8 mouse cellular contexts compared by ENCODE assay signal in the genomic region with DNA sequence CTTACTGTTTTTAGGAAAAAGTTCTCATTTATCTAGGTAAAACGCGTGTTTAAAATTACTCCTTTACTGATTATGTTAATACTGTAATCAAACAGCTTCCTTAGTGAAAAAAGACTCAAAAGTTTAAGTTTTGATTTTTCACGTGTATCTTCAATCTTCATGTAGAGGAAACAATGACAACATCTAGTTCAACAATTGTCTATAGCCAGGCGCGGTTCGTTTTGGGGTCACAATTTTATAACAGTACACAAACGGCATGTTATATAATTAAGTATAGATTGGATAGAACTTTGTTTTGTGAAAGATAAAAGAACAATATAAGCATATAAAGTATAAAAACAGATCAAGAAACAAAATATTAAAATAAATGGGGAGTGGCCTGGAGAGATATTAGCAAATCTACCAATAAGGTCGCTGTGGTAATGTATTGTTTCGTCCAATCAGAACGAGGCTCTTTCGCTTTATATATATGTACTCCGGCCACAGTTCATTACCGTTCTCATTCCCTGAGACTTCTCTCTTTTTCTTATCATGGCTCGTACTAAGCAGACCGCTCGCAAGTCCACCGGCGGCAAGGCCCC. TPM values are rescaled to one million over a fixed set of nuclear protein-coding genes. Genes with fewer than 3 reads are reported as not detected.
A peak's percentile ranks its signal among the peaks of the same experiment; 100 is the strongest.
DNase-seq lines count a peak whose midpoint lies in the region; ATAC-seq and TF ChIP-seq lines count a peak whose summit lies in the region.

A gene (plus strand): TSS at position 493 of the 581 bp plus-strand sequence.

- WGBS in heart, embryonic 10.5 days: under 1% methylated on average over 18 of the region's 18 CpGs
- under 1% methylated on average over 18 of the region's 18 CpGs for WGBS in lung, embryonic 16.5 days
- under 1% methylated on average over 18 of the region's 18 CpGs for WGBS in olfactory bulb, adult 2 months

- H3K36me3 ChIP-seq in heart, embryonic 10.5 days: no peaks in the 10 kb centered on the region
- H3K36me3 ChIP-seq in lung, embryonic 16.5 days (ENCODE audit: control insufficient read depth, insufficient read depth, low read length): no peaks in the 10 kb centered on the region

- H3K4me3 ChIP-seq in heart, embryonic 10.5 days: peak within 1 kb of the TSS; percentile 59
- H3K4me3 ChIP-seq in lung, embryonic 16.5 days (ENCODE audit: low read length): peak within 1 kb of the TSS; percentile 58
- peak within 1 kb of the TSS; percentile 67 for H3K4me3 ChIP-seq in olfactory bulb, adult 2 months (ENCODE audit: insufficient read depth, low read depth, low read length)

- TF ChIP-seq POLR2A in olfactory bulb, adult 2 months (IDR thresholded peaks at IDR 0.05; ENCODE audit: insufficient read depth, low read depth, low read length): no peak

- no peaks in the 10 kb centered on the region for H3K9me3 ChIP-seq in heart, embryonic 10.5 days
- H3K9me3 ChIP-seq in lung, embryonic 16.5 days (ENCODE audit: control insufficient read depth, low read length): no peaks in the 10 kb centered on the region

- peak; percentile 70 to 72 for DNase-seq in right cerebral cortex, adult 2 months (ENCODE audit: low spot score in 2 of 2)
- DNase-seq in right cerebral cortex, postnatal 4 days: no peak
- DNase-seq in embryo, embryonic 10.5 days (ENCODE audit: low spot score): peak; percentile 94
- no peak for DNase-seq in heart, embryonic 10.5 days (ENCODE audit: low spot score)
- peak; percentile 70 to 71 for DNase-seq in layer of hippocampus, adult 8-10 months (ENCODE audit: low spot score in 2 of 2)
- DNase-seq in ovary, postnatal 36 days (ENCODE audit: low spot score): no peak

- peak within 1 kb of the TSS; percentile 90 for H3K27ac ChIP-seq in heart, embryonic 10.5 days
- H3K27ac ChIP-seq in lung, embryonic 16.5 days (ENCODE audit: low read length): peak within 1 kb of the TSS; percentile 91
- H3K27ac ChIP-seq in olfactory bulb, adult 2 months (ENCODE audit: insufficient read depth, low read depth, low read length): peak within 1 kb of the TSS; percentile 82

- peaks cover 5% of the 10 kb centered on the region; the same call in 1 of the 2 replicates for H3K4me1 ChIP-seq in heart, embryonic 10.5 days
- peaks cover 6% of the 10 kb centered on the region; the same call in 1 of the 2 replicates for H3K4me1 ChIP-seq in lung, embryonic 16.5 days (replicated peaks; ENCODE audit: control insufficient read depth, insufficient read depth, low read length)
- peaks cover 6% of the 10 kb centered on the region for H3K4me1 ChIP-seq in olfactory bulb, adult 2 months (ENCODE audit: control insufficient read depth, insufficient read depth, low read length)

- ATAC-seq in lung, embryonic 16.5 days (ENCODE audit: low read depth): peak; percentile 55

- H3K27me3 ChIP-seq in heart, embryonic 10.5 days (ENCODE audit: insufficient read depth, poor library complexity, severe bottlenecking): no peaks in the 10 kb centered on the region
- H3K27me3 ChIP-seq in lung, embryonic 16.5 days (ENCODE audit: control insufficient read depth, insufficient read depth, low read depth, low read length): no peaks in the 10 kb centered on the region

- H3K9ac ChIP-seq in lung, embryonic 16.5 days (ENCODE audit: low read length): peak within 1 kb of the TSS; percentile 75

- peak within 1 kb of the TSS; percentile 72 for H3K4me2 ChIP-seq in lung, embryonic 16.5 days (ENCODE audit: low read depth, low read length)

- no peak for TF ChIP-seq CTCF in olfactory bulb, adult 2 months (IDR thresholded peaks at IDR 0.05; ENCODE audit: insufficient read depth, low read depth, low read length)

RNA-seq across cellular contexts. Expression of the gene that starts here (rescaled TPM):
- 1.4 and 5.3 TPM in 2 replicates for polyA plus RNA-seq in heart, embryonic 10.5 days (2016; fragmentation: Nextera tagmentation; extraction: Ambion mirVana)
- total RNA-seq in layer of hippocampus, adult 8-10 months (2022): 10 to 100 TPM in 2 of 4 experiments, 1 to 10 TPM in 2; 8.2 to 11.5 (median 10.5) TPM
- polyA plus RNA-seq in lung, embryonic 16.5 days (2015; fragmentation: Nextera tagmentation; extraction: Ambion mirVana): 7.4 and 9.5 TPM in 2 replicates
- polyA plus RNA-seq in olfactory bulb, adult 2 months (2012; ENCODE audit: insufficient read depth, insufficient read length, low replicate concordance, missing spikeins): not detected in 2 replicates

Comparison
In these comparisons a context has a peak if more than half of its experiments do, and no peak if none do; other contexts are left out.
1. DNase-seq: peak in right cerebral cortex, adult 2 months (2 of 2), embryo, embryonic 10.5 days (single experiment) and layer of hippocampus, adult 8-10 months (2 of 2); none in right cerebral cortex, postnatal 4 days (single experiment), heart, embryonic 10.5 days (single experiment) and ovary, postnatal 36 days (single experiment).
2. Peak in every context shown above with its lines, with median percentiles within 50 percentile points of each other: H3K27ac ChIP-seq and H3K4me3 ChIP-seq.